Mouse (Mus musculus) limb, embryonic 13.5 days (tissue): Measurements from ENCODE around the gene Olfr1331. TPM values are rescaled to one million over a fixed set of nuclear protein-coding genes. Genes with fewer than 3 reads are reported as not detected.
"Not testable (repeated sequence)": the region's sequence is repeated elsewhere in the genome, so short reads cannot be mapped to it uniquely, and the experiment has no call there.

Experiments
- ATAC-seq: fragments of 200-750 bp; cut with Nextera tagmentation; 2 replicates; pipeline ENCODE4 v1.8.0; 2017; ENCODE audit warnings: low read depth, moderate number of reproducible peaks, moderate TSS enrichment; ENCODE audit not compliant: low FRiP score
- H3K27ac ChIP-seq: fragments of 300-500 bp; sonication (generic); 2 replicates; pipeline ENCODE4 v1.5.1; 2015; ENCODE audit warnings: inconsistent platforms, mild to moderate bottlenecking, moderate library complexity
- H3K27me3 ChIP-seq: fragments of 300-500 bp; sonication (generic); 2 replicates; pipeline ENCODE4 v1.6.1; 2015; ENCODE audit warnings: mild to moderate bottlenecking, inconsistent platforms
- H3K36me3 ChIP-seq: fragments of 300-500 bp; sonication (generic); 2 replicates; pipeline ENCODE4 v1.6.1; 2015; ENCODE audit warnings: inconsistent platforms, mild to moderate bottlenecking, moderate library complexity
- H3K4me1 ChIP-seq: fragments of 300-500 bp; sonication (generic); 2 replicates; pipeline ENCODE4 v1.6.1; 2015; ENCODE audit warnings: inconsistent platforms
- H3K4me2 ChIP-seq: fragments of 300-500 bp; sonication (generic); replicated peaks from 2 replicates; pipeline ENCODE4 v1.6.1; 2015; ENCODE audit warnings: inconsistent platforms, mild to moderate bottlenecking, moderate library complexity
- H3K4me3 ChIP-seq: fragments of 300-500 bp; sonication (generic); 2 replicates; pipeline ENCODE4 v1.5.1; 2015; ENCODE audit warnings: moderate library complexity, mild to moderate bottlenecking, inconsistent platforms
- H3K9ac ChIP-seq: fragments of 300-500 bp; sonication (generic); 2 replicates; pipeline ENCODE4 v1.6.1; 2015; ENCODE audit warnings: mild to moderate bottlenecking, inconsistent platforms
- H3K9me3 ChIP-seq: fragments of 300-500 bp; sonication (generic); 2 replicates; pipeline ENCODE4 v1.6.1; 2016; ENCODE audit warnings: inconsistent platforms
- WGBS: fragments of 180-500 bp; shearing (Covaris S2); methylation state at CpG from one replicate; pipeline ENCODE4 v1.1.7; 2015; 5-methylcytosine and 5-hydroxymethylcytosine counted together
- polyA plus RNA-seq: library from polyadenylated mRNA; unstranded; fragments of >200 nt; fragmentation: Nextera tagmentation; extraction: Ambion mirVana; gene quantifications from 2 replicates; pipeline ENCODE4 v1.2.1, GENCODE M21; 2015

Gene Olfr1331
- not detected in 2 replicates for polyA plus RNA-seq

DNA sequence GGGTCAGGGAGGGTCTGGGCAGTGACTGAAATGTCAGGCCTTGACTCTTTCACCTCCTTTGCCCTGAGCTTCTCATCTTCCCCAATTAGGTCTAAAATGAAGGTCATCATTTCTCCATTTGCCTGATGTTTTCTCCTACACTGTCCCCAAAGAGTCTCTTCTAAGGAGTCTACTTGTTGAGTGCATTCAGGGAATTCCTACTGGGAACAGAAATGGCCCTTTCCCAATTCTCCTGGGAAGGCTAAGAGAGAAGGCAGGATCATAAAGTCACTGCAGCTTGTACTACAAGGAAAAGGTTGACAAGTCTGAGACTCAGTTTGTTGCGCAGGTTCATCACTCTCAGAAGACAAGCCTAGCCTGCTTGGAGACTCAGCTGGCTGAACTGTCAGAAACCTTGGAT, at the start of gene Olfr1331:
Gene Olfr1331, plus strand, starts transcription at position 301 of the 400 bp plus-strand sequence.
- no peaks in the 10 kb centered on the region for H3K9me3 ChIP-seq
- no peaks in the 10 kb centered on the region for H3K4me1 ChIP-seq
- ATAC-seq, result no peak
- no peak within 1 kb of the TSS for H3K4me2 ChIP-seq
- no peaks in the 10 kb centered on the region for H3K27me3 ChIP-seq
- no peak within 1 kb of the TSS for H3K9ac ChIP-seq
- 89% methylated on average over 1 of the region's 1 CpGs for WGBS
- H3K4me3 ChIP-seq, result no peak within 1 kb of the TSS
- H3K27ac ChIP-seq, result no peak within 1 kb of the TSS
- H3K36me3 ChIP-seq, result no peaks in the 10 kb centered on the region

DNA sequence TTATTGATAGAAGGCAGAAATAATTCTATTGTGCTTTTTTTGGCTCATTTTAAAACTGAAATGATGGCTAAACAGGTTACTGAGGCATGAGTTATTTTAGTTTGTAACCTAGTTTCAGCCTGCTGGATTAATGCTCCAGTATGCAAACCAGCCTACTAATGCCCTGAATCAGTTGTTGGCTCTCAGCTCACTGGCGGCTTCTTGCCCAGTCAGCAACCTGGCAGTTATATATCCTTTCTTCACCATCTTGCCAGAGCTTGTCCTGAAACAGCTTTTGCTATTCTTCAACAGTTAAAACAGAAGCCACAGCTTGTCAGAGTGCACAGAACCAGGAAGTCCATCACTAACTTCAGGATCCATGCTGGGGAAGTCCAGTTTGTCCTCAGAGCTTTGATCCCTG, 45.5 kb upstream of the Olfr1331 start:
- H3K27me3 ChIP-seq, result no peaks in the 10 kb centered on the region
- ATAC-seq, result no peak
- no peaks in the 10 kb centered on the region for H3K4me1 ChIP-seq
- H3K4me2 ChIP-seq, result no peak overlapping the region
- no peak overlapping the region for H3K9ac ChIP-seq
- no peak overlapping the region for H3K4me3 ChIP-seq
- no peaks in the 10 kb centered on the region for H3K9me3 ChIP-seq
- WGBS, result 85% methylated on average over 1 of the region's 1 CpGs
- H3K36me3 ChIP-seq, result no peaks in the 10 kb centered on the region
- no peak overlapping the region for H3K27ac ChIP-seq

DNA sequence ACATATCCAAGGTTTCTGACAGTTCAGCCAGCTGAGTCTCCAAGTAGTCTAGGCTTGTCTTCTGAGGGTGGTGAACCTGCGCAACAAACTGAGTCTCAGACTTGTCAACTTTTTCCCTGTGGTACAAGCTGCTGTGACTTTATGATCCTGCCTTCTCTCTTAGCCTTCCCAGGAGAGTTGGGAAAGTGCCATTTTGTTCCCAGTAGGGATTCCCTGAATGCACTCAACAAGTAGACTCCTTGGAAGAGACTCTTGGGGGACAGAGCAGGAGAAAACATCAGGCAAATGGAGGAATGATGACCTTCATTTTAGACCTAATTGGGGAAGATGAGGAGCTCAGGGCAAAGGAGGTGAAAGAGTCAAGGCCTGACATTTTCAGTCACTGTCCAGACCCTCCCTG, 28.3 kb upstream of the Olfr1331 start, which contains the start of gene Olfr1333:
Gene Olfr1333, minus strand, starts transcription at position 101 of the 400 bp plus-strand sequence.
- no peak for ATAC-seq
- Histone ChIP-seq H3K27me3 (no peaks in the 10 kb centered on the region), H3K4me1 (no peaks in the 10 kb centered on the region), H3K9ac (no peak within 1 kb of the TSS), H3K9me3 (no peaks in the 10 kb centered on the region), H3K27ac (no peak within 1 kb of the TSS), H3K4me2 (no peak within 1 kb of the TSS), H3K4me3 (no peak within 1 kb of the TSS), H3K36me3 (no peaks in the 10 kb centered on the region)
- 85% methylated on average over 1 of the region's 1 CpGs for WGBS

DNA sequence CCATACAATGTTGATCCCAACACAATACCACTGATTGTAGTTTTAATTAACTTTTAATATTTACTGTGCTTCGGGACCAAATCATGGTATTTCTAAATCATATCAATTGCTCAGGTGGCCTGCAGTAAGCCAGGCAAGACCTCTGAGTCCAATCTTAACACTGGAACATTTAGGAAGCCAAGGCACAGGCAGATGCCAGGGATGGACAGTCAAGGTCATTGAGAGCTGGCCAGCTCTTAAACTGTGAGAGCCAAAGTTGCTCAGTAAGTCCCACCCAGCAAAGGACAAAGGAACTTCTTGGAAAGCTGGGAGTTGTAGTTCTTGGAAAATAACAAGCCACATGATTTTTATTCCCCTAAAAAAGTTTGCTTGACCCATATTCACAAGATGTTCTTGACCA, 2.7 kb upstream of the Olfr1331 start:
- H3K27ac ChIP-seq, result no peak overlapping the region
- no peak for ATAC-seq
- no peaks in the 10 kb centered on the region for H3K4me1 ChIP-seq
- WGBS, result 79% methylated on average over 1 of the region's 1 CpGs
- H3K9me3 ChIP-seq, result no peaks in the 10 kb centered on the region
- no peak overlapping the region for H3K4me3 ChIP-seq
- H3K9ac ChIP-seq, result no peak overlapping the region
- H3K27me3 ChIP-seq, result no peaks in the 10 kb centered on the region
- H3K36me3 ChIP-seq, result no peaks in the 10 kb centered on the region
- no peak overlapping the region for H3K4me2 ChIP-seq

DNA sequence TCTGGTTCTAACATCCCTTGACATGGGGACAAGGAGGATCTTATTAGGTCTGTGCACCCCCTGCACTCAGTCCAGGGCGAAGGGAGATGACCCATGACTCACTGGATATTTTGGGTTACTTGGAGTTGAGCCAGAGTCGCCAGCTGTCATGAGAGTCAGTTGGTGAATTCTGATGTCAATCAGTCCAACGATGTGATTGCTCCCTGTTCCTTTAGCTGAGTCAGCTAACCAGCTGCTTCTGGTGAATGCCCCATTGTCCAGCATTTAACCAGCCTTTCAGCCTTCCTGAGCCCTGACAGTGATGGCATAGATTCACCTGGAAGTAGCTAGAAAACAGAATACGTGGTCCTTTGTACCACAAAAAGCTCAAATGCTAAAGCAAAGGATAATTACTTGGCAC, 1.7 kb upstream of the Olfr1331 start:
- H3K4me3 ChIP-seq, result no peak overlapping the region
- no peak overlapping the region for H3K4me2 ChIP-seq
- no peaks in the 10 kb centered on the region for H3K27me3 ChIP-seq
- no peak for ATAC-seq
- H3K36me3 ChIP-seq, result no peaks in the 10 kb centered on the region
- 70% methylated on average over 4 of the region's 4 CpGs for WGBS
- no peak overlapping the region for H3K27ac ChIP-seq
- H3K9me3 ChIP-seq, result no peaks in the 10 kb centered on the region
- no peak overlapping the region for H3K9ac ChIP-seq
- no peaks in the 10 kb centered on the region for H3K4me1 ChIP-seq

DNA sequence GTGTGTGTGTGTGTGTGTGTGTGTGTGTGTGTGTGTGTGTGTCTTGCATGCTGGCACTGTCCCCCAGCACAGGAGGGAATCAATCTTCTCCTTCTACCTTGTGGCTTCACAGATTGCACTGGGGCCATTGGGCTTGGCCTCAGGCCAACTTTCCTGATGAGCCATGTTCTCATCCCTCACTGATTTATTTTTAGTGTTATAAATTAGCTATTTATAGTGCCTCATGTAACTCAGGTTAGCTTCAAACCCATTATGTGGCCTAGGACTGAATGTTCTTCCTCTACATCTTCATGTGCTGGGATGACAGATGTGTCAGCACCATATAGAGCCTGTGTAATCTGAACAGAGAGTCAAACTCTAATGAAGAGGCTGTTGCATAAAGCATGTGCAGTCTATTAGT, 3.1 kb downstream of the Olfr1331 start:
- Histone ChIP-seq H3K9me3 (no peaks in the 10 kb centered on the region), H3K27me3 (no peaks in the 10 kb centered on the region), H3K4me2 (no peak overlapping the region), H3K4me3 (no peak overlapping the region), H3K4me1 (no peaks in the 10 kb centered on the region), H3K36me3 (no peaks in the 10 kb centered on the region), H3K27ac (no peak overlapping the region), H3K9ac (no peak overlapping the region)
- no peak for ATAC-seq

DNA sequence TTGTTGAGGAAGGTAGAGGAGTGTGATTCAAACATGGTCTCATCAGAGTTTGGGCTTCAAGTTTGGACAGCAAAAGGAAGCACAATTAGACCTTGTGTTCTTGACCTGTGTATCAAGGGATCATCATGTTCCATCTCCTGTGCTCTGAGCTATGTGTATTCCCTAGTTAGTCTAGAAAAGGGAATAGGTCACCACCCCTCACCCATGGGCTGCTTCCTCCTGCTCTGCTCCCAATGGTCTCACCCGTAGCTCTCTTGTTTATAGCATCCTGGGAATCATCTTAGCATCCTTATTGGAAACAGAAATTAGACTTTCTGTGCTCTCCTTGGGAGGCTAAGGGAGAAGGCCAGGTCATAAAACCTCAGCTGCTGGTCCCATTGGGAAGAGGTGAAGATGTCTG, 23.8 kb downstream of the Olfr1331 start, which contains the start of gene Olfr1330:
Gene Olfr1330, plus strand, starts transcription at position 301 of the 400 bp plus-strand sequence.
- Histone ChIP-seq H3K4me3 (no peak within 1 kb of the TSS), H3K4me2 (no peak within 1 kb of the TSS), H3K9ac (no peak within 1 kb of the TSS), H3K9me3 (no peaks in the 10 kb centered on the region), H3K36me3 (no peaks in the 10 kb centered on the region), H3K27me3 (no peaks in the 10 kb centered on the region), H3K27ac (no peak within 1 kb of the TSS), H3K4me1 (no peaks in the 10 kb centered on the region)
- WGBS, result 69% methylated on average over 1 of the region's 1 CpGs
- ATAC-seq, result no peak

DNA sequence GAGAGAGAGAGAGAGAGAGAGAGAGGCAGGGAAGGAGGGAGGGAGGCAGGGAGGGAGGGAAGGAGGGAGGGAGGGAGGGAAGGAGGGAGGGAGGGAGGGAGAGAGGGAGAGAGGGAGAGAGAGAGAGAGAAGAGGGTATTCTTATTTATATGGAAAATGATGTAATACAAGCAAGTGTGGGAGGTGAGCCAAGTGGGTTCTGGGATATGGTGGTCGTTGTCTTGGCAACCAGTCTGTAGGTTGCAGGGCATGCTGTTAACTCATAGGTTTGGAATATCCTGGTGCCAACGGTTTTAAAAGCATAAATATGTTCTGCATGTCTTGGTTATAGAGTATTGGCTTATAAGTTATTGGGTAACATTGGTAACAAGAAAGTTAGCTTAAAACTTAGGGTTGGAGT, 37.5 kb downstream of the Olfr1331 start:
- no peak overlapping the region for H3K4me2 ChIP-seq
- no peaks in the 10 kb centered on the region for H3K9me3 ChIP-seq
- no peak overlapping the region for H3K9ac ChIP-seq
- no peak overlapping the region for H3K4me3 ChIP-seq
- no peaks in the 10 kb centered on the region for H3K27me3 ChIP-seq
- ATAC-seq, result no peak
- no peak overlapping the region for H3K27ac ChIP-seq
- H3K4me1 ChIP-seq, result no peaks in the 10 kb centered on the region
- no peaks in the 10 kb centered on the region for H3K36me3 ChIP-seq
- 57% methylated on average over 2 of the region's 2 CpGs for WGBS

DNA sequence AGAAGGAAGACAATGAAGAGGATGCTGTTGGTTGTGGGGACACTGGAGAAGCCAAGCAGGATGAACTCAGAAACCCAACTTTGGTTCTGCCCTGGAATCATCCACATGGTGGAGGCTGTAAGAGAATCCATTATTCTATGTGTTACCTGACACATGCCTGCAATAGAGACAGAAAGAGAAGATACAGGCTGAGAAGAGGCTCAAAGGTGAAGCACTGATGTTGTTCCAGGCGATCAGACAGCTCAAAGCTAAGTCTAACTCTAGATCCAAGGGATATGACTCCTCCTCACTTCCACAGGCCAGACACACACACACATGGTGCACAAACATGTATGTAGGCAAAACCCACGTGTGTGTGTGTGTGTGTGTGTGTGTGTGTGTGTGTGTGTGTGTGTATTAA, 52.9 kb downstream of the Olfr1331 start, which contains the start of gene Olfr1329:
Gene Olfr1329, minus strand, starts transcription at position 101 of the 400 bp plus-strand sequence.
- H3K27ac ChIP-seq, H3K4me3 ChIP-seq, H3K4me2 ChIP-seq, H3K27me3 ChIP-seq, H3K4me1 ChIP-seq, H3K9me3 ChIP-seq, H3K36me3 ChIP-seq, ATAC-seq, H3K9ac ChIP-seq: not testable (repeated sequence)
- 64% methylated on average over 2 of the region's 2 CpGs for WGBS

Other genes with a start within 250 kb of the Olfr1331 start
- gene Cfap57, start 243.9 kb upstream of the Olfr1331 start, polyA plus RNA-seq, result 0.13 and 0.31 TPM in 2 replicates
- gene Ebna1bp2, start 243.8 kb upstream of the Olfr1331 start, polyA plus RNA-seq, result 130 and 134 TPM in 2 replicates
- gene Olfr62, start 205.7 kb upstream of the Olfr1331 start, polyA plus RNA-seq, result not detected in 2 replicates
- gene Olfr1342, start 171.9 kb upstream of the Olfr1331 start, polyA plus RNA-seq, result 0.11 and 0.14 TPM in 2 replicates
- not detected in 2 replicates for gene Olfr1341, start 161.1 kb upstream of the Olfr1331 start, polyA plus RNA-seq
- not detected in 2 replicates for gene Olfr1340, start 144.5 kb upstream of the Olfr1331 start, polyA plus RNA-seq
- gene Olfr1339, start 132.5 kb upstream of the Olfr1331 start, polyA plus RNA-seq, result not detected in 2 replicates
- not detected in 2 replicates for gene Olfr1338, start 105.9 kb upstream of the Olfr1331 start, polyA plus RNA-seq
- not detected in 2 replicates for gene Olfr1337, start 82.1 kb upstream of the Olfr1331 start, polyA plus RNA-seq
- not detected in 2 replicates for gene Olfr1335, start 54.7 kb upstream of the Olfr1331 start, polyA plus RNA-seq
- not detected in 2 replicates for gene Olfr1333, start 28.4 kb upstream of the Olfr1331 start, polyA plus RNA-seq
- gene Olfr1330, start 23.9 kb downstream of the Olfr1331 start, polyA plus RNA-seq, result not detected in 2 replicates
- gene Olfr1329, start 52.8 kb downstream of the Olfr1331 start, polyA plus RNA-seq, result not detected in 2 replicates
- gene Olfr1328, start 74.0 kb downstream of the Olfr1331 start, polyA plus RNA-seq, result not detected in 2 replicates
- gene Lao1, start 96.9 kb downstream of the Olfr1331 start, polyA plus RNA-seq, result not detected in 2 replicates
- 101 and 112 TPM in 2 replicates for gene Slc2a1, start 244.1 kb downstream of the Olfr1331 start, polyA plus RNA-seq